Mouse (Mus musculus) adrenal gland, postnatal 10 days (tissue): ENCODE measurements around the gene Lrrc75a. TPM values are rescaled to one million over a fixed set of nuclear protein-coding genes. Genes with fewer than 3 reads are reported as not detected.

Experiments
- DNase-seq: peaks from one replicate; pipeline ENCODE4 v3.0.0; 2021; ENCODE audit warnings: mixed read lengths
- total RNA-seq, 2 experiments: library from RNA; stranded (reverse); gene quantifications; 2 replicates each; pipeline ENCODE4 v1.2.3; 2021

Gene Lrrc75a
- total RNA-seq, 2 experiments from 2014 or later: 28.1 to 29.6 TPM

GRCm38 (mm10) chr11:62598571-62598970, 49.8 kb downstream of the Lrrc75a start:
- no peak for DNase-seq

- DNase-seq: no peak
Measured at GRCm38 (mm10) chr11:62591904-62592575, 56.3 kb downstream of the Lrrc75a start.

- no peak for DNase-seq
Measured at GRCm38 (mm10) chr11:62591026-62591425, 57.3 kb downstream of the Lrrc75a start.

- DNase-seq: no peak
Measured at GRCm38 (mm10) chr11:62589391-62589790, 58.9 kb downstream of the Lrrc75a start.

- no peak for DNase-seq
Measured at GRCm38 (mm10) chr11:62587034-62587433, 61.3 kb downstream of the Lrrc75a start.

- no peak for DNase-seq
Measured at GRCm38 (mm10) chr11:62584671-62585206, 63.6 kb downstream of the Lrrc75a start.

GRCm38 (mm10) chr11:62583031-62583430, 65.3 kb downstream of the Lrrc75a start:
- DNase-seq: no peak

- DNase-seq: no peak
Measured at GRCm38 (mm10) chr11:62576530-62577152, 71.7 kb downstream of the Lrrc75a start.

- peak; percentile 38 for DNase-seq
Measured at GRCm38 (mm10) chr11:62575659-62576438, 72.5 kb downstream of the Lrrc75a start.

GRCm38 (mm10) chr11:62575297-62575658, 73.0 kb downstream of the Lrrc75a start:
- peak; percentile 91 for DNase-seq

- no peak for DNase-seq
Measured at GRCm38 (mm10) chr11:62574703-62575085, 73.6 kb downstream of the Lrrc75a start.

- no peak for DNase-seq
Measured at GRCm38 (mm10) chr11:62573959-62574702, 74.2 kb downstream of the Lrrc75a start, which contains the start of gene Trpv2. Gene Trpv2, plus strand, starts transcription at chr11:62574486.

- DNase-seq: no peak
Measured at GRCm38 (mm10) chr11:62568300-62568699, 80.0 kb downstream of the Lrrc75a start.

- no peak for DNase-seq
Measured at GRCm38 (mm10) chr11:62566211-62566610, 82.1 kb downstream of the Lrrc75a start.

- no peak for DNase-seq
Measured at GRCm38 (mm10) chr11:62565747-62566146, 82.6 kb downstream of the Lrrc75a start.

- no peak for DNase-seq
Measured at GRCm38 (mm10) chr11:62563590-62563989, 84.7 kb downstream of the Lrrc75a start.

GRCm38 (mm10) chr11:62560463-62561016, 87.8 kb downstream of the Lrrc75a start:
- no peak for DNase-seq

- DNase-seq: peak; percentile 76
Measured at GRCm38 (mm10) chr11:62558961-62559646, 89.2 kb downstream of the Lrrc75a start.

GRCm38 (mm10) chr11:62558152-62558551, 90.2 kb downstream of the Lrrc75a start:
- no peak for DNase-seq

- no peak for DNase-seq
Measured at GRCm38 (mm10) chr11:62557205-62557604, 91.1 kb downstream of the Lrrc75a start.

- DNase-seq: peak; percentile 35
Measured at GRCm38 (mm10) chr11:62555896-62556412, 92.4 kb downstream of the Lrrc75a start.
